Mouse (Mus musculus) adipocyte (in vitro differentiated cells): ENCODE results near the gene Bco2.
A peak's percentile ranks its signal among the peaks of the same experiment; 100 is the strongest.

Experiments
- DNase-seq: peaks from one replicate; pipeline ENCODE4 v3.0.0-alpha.2; 2016; ENCODE audit warnings: low spot score

The Bco2 gene

GRCm38 (mm10) chr9:50555094-50555446 is at the start of gene Bco2:
Bco2 (minus strand) TSS chr9:50555181.
- DNase-seq = peak; percentile 18

GRCm38 (mm10) chr9:50604338-50604737 is 49.4 kb upstream of the Bco2 start:
- DNase-seq = no peak

GRCm38 (mm10) chr9:50603998-50604324 is 49.0 kb upstream of the Bco2 start:
- no peak for DNase-seq

GRCm38 (mm10) chr9:50603189-50603997 is 48.4 kb upstream of the Bco2 start, which contains the start of the genes Sdhd and Timm8b:
Sdhd (minus strand) TSS chr9:50603812.
Timm8b (plus strand) TSS chr9:50603910.
- peak; percentile 96 for DNase-seq

GRCm38 (mm10) chr9:50602055-50602845 is 47.3 kb upstream of the Bco2 start:
- DNase-seq = no peak

GRCm38 (mm10) chr9:50601536-50601935 is 46.6 kb upstream of the Bco2 start:
- DNase-seq = no peak

GRCm38 (mm10) chr9:50596973-50597372 is 42.0 kb upstream of the Bco2 start:
- no peak for DNase-seq

GRCm38 (mm10) chr9:50594794-50595417 is 39.9 kb upstream of the Bco2 start:
- DNase-seq = no peak

- peak; percentile 47 for DNase-seq
Measured at GRCm38 (mm10) chr9:50593544-50593943, 38.6 kb upstream of the Bco2 start.

- DNase-seq = no peak
Measured at GRCm38 (mm10) chr9:50592955-50593354, 38.0 kb upstream of the Bco2 start.

- peak; percentile 44 for DNase-seq
Measured at GRCm38 (mm10) chr9:50590856-50591518, 36.0 kb upstream of the Bco2 start.

- DNase-seq = peak; percentile 25
Measured at GRCm38 (mm10) chr9:50586955-50587354, 32.0 kb upstream of the Bco2 start.

GRCm38 (mm10) chr9:50585145-50585818 is 30.3 kb upstream of the Bco2 start:
- DNase-seq = no peak

GRCm38 (mm10) chr9:50580370-50580769 is 25.4 kb upstream of the Bco2 start:
- DNase-seq = no peak

GRCm38 (mm10) chr9:50569599-50570525 is 14.9 kb upstream of the Bco2 start:
- DNase-seq = no peak

- peak; percentile 51 for DNase-seq
Measured at GRCm38 (mm10) chr9:50567881-50568280, 12.9 kb upstream of the Bco2 start.

- DNase-seq = no peak
Measured at GRCm38 (mm10) chr9:50567372-50567771, 12.4 kb upstream of the Bco2 start.

- DNase-seq = no peak
Measured at GRCm38 (mm10) chr9:50565940-50566339, 11.0 kb upstream of the Bco2 start.

GRCm38 (mm10) chr9:50565173-50565572 is 10.2 kb upstream of the Bco2 start:
- no peak for DNase-seq

GRCm38 (mm10) chr9:50561918-50562360 is 7.0 kb upstream of the Bco2 start:
- no peak for DNase-seq
